Mouse (Mus musculus): ENCODE results near the gene Zfp691.

The Zfp691 gene

GRCm38 (mm10) chr4:119125577-119126270 is 48.3 kb downstream of the Zfp691 start:
- in situ Hi-C loops (cut with MseI, MboI): no loop called here

GRCm38 (mm10) chr4:119124771-119125273 is 49.2 kb downstream of the Zfp691 start:
- in situ Hi-C loops (cut with MseI, MboI): no loop called here

GRCm38 (mm10) chr4:119121249-119121648 is 52.7 kb downstream of the Zfp691 start:
- in situ Hi-C loops (cut with MseI, MboI): no loop called here

GRCm38 (mm10) chr4:119120095-119120494 is 53.9 kb downstream of the Zfp691 start:
- in situ Hi-C loops (cut with MseI, MboI): no loop called here

Measured in mouse trophoblast stem cell (cell line).